Mouse (Mus musculus): ENCODE measurements at regions not wholly inside any gene's neighbourhood (a gene's known extent, or its start where the extent isn't known, plus 50 kb on each side); places are given as distances from the start of the nearest gene placed in this dataset.

GRCm38 (mm10) chr13:73405720-73406629 is 61.0 kb upstream of the Lpcat1 start:
- H3K27ac ChIP-seq = peak overlapping the region; percentile 50; the same call in 1 of the 2 replicates
- H3K4me1 ChIP-seq = peaks cover 11% of the 10 kb centered on the region
- H3K4me3 ChIP-seq = peak overlapping the region; percentile 40
- peaks cover 14% of the 10 kb centered on the region for H3K27me3 ChIP-seq (ENCODE audit: low read depth, poor library complexity, severe bottlenecking)
- no peaks in the 10 kb centered on the region for H3K36me3 ChIP-seq
- 16% methylated on average over 20 of the region's 20 CpGs for WGBS
- no peaks in the 10 kb centered on the region for H3K9me3 ChIP-seq (replicated peaks)
- DNase-seq (ENCODE audit: low spot score) = peak; percentile 89

- H3K36me3 ChIP-seq = no peaks in the 10 kb centered on the region
- no peak overlapping the region for H3K27ac ChIP-seq
- 87% methylated on average over 1 of the region's 1 CpGs for WGBS
- no peak for DNase-seq (ENCODE audit: low spot score)
- no peaks in the 10 kb centered on the region for H3K9me3 ChIP-seq (replicated peaks)
- H3K4me1 ChIP-seq = peaks cover 6% of the 10 kb centered on the region
- no peak overlapping the region for H3K4me3 ChIP-seq
- no peaks in the 10 kb centered on the region for H3K27me3 ChIP-seq (ENCODE audit: low read depth, poor library complexity, severe bottlenecking)
Observed at GRCm38 (mm10) chr13:73400921-73401320, 66.1 kb upstream of the Lpcat1 start.

- 29% methylated on average over 4 of the region's 4 CpGs for WGBS
Observed at GRCm38 (mm10) chr13:73397033-73397432, 68.7 kb upstream of the Ndufs6 start.

GRCm38 (mm10) chr13:73395856-73396255 is 67.5 kb upstream of the Ndufs6 start:
- 73% methylated on average over 7 of the region's 7 CpGs for WGBS
- H3K9me3 ChIP-seq (replicated peaks) = no peaks in the 10 kb centered on the region

More at GRCm38 (mm10) chr13:73397033-73397432, 68.7 kb upstream of the Ndufs6 start:
- no peak overlapping the region for H3K27ac ChIP-seq
- H3K36me3 ChIP-seq = no peaks in the 10 kb centered on the region
- no peak overlapping the region for H3K4me3 ChIP-seq
- DNase-seq (ENCODE audit: low spot score) = no peak
- H3K9me3 ChIP-seq (replicated peaks) = no peaks in the 10 kb centered on the region
- H3K4me1 ChIP-seq = no peaks in the 10 kb centered on the region
- H3K27me3 ChIP-seq (ENCODE audit: low read depth, poor library complexity, severe bottlenecking) = no peaks in the 10 kb centered on the region

DNA sequence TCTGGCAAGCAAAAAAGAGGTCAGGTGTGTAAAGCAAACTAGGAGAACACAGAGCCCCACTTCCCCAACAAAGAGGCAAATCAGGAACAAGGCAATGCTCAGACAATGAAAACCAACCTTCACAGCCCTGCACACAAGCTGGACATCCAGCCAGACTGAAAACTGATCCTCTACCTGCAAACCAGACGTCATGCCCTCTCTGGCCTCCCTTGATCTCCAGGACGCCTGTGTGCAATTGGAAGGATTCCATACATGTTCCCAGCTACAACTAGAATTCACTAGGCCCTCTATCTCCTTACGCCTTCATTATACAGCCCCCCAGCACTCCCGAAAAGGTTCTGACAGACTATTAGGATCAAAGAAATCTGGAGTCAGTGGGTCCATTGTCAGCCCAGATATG is 60.7 kb upstream of the Ndufs6 start:
- Histone ChIP-seq H3K27ac (no peak overlapping the region), H3K9me3 (replicated peaks) (no peaks in the 10 kb centered on the region), H3K4me3 (no peak overlapping the region), H3K27me3 (ENCODE audit: low read depth, poor library complexity, severe bottlenecking) (no peaks in the 10 kb centered on the region), H3K36me3 (no peaks in the 10 kb centered on the region), H3K4me1 (no peaks in the 10 kb centered on the region)
- WGBS = 64% methylated on average over 4 of the region's 4 CpGs
- DNase-seq (ENCODE audit: low spot score) = no peak

More at GRCm38 (mm10) chr13:73395856-73396255, 67.5 kb upstream of the Ndufs6 start:
- H3K4me1 ChIP-seq = no peaks in the 10 kb centered on the region
- DNase-seq (ENCODE audit: low spot score) = no peak
- no peak overlapping the region for H3K27ac ChIP-seq
- no peaks in the 10 kb centered on the region for H3K27me3 ChIP-seq (ENCODE audit: low read depth, poor library complexity, severe bottlenecking)
- no peak overlapping the region for H3K4me3 ChIP-seq
- no peaks in the 10 kb centered on the region for H3K36me3 ChIP-seq

GRCm38 (mm10) chr13:73383585-73383984 is 55.2 kb upstream of the Ndufs6 start:
- peaks cover 4% of the 10 kb centered on the region for H3K4me1 ChIP-seq
- no peaks in the 10 kb centered on the region for H3K9me3 ChIP-seq (replicated peaks)
- WGBS = 63% methylated on average over 3 of the region's 3 CpGs
- no peaks in the 10 kb centered on the region for H3K27me3 ChIP-seq (ENCODE audit: low read depth, poor library complexity, severe bottlenecking)
- H3K27ac ChIP-seq = no peak overlapping the region
- DNase-seq (ENCODE audit: low spot score) = no peak
- no peaks in the 10 kb centered on the region for H3K36me3 ChIP-seq
- no peak overlapping the region for H3K4me3 ChIP-seq
